Mouse (Mus musculus) common myeloid progenitor, adult 5-6 weeks (primary cell): ENCODE results near the gene Luc7l2. TPM values are rescaled to one million over a fixed set of nuclear protein-coding genes. Genes with fewer than 3 reads are reported as not detected.

Source experiments
- ATAC-seq: replicated peaks from 2 replicates; pipeline ENCODE4 v1.8.0; 2016; ENCODE audit warnings: low read depth, mild to moderate bottlenecking, moderate TSS enrichment, inconsistent platforms; ENCODE audit not compliant: poor library complexity, severe bottlenecking
- total RNA-seq: library from RNA; stranded (forward); fragments of 200-1000, 187-1606 nt; gene quantifications from 2 replicates; pipeline ENCODE4 v1.2.3, GENCODE M21; 2017

The Luc7l2 gene
- total RNA-seq, 1 experiment from 2014 or later, result 303 TPM

GRCm38 (mm10) chr6:38641645-38642044 lies 90.5 kb downstream of the Luc7l2 start:
- ATAC-seq, result peak; percentile 55

GRCm38 (mm10) chr6:38642593-38642992 lies 91.5 kb downstream of the Luc7l2 start:
- no peak for ATAC-seq

- ATAC-seq, result no peak
These were observed 91.9 kb downstream of the Luc7l2 start for GRCm38 (mm10) chr6:38643039-38643438.

- 0 out of 2 replicates have a peak, but pooled peaks have one; percentile 34 for ATAC-seq
These were observed 98.4 kb downstream of the Luc7l2 start for GRCm38 (mm10) chr6:38649545-38649944.

- ATAC-seq, result peak; percentile 96
These were observed 99.3 kb downstream of the Luc7l2 start for GRCm38 (mm10) chr6:38650263-38650937.

Other genes with a start within 250 kb of the Luc7l2 start
- 56.1 and 59.7 TPM in 2 replicates for gene Zc3hav1, start 196.7 kb upstream of the Luc7l2 start, total RNA-seq
- 2.1 and 3.2 TPM in 2 replicates for gene Ttc26, start 169.9 kb upstream of the Luc7l2 start, total RNA-seq
- gene Ubn2, start 117.4 kb upstream of the Luc7l2 start, total RNA-seq, result 19.7 and 28.8 TPM in 2 replicates
- gene Fmc1, start 17.8 kb upstream of the Luc7l2 start, total RNA-seq, result 11.7 and 47.1 TPM in 2 replicates
- gene Klrg2, start 85.9 kb downstream of the Luc7l2 start, total RNA-seq, result not detected in 2 replicates
- gene Clec2l, start 111.7 kb downstream of the Luc7l2 start, total RNA-seq, result not detected in 2 replicates